Mouse (Mus musculus): ENCODE data around the gene Dysf. TPM values are rescaled to one million over a fixed set of nuclear protein-coding genes. Genes with fewer than 3 reads are reported as not detected.
A peak's percentile ranks its signal among the peaks of the same experiment; 100 is the strongest.

Gene Dysf
- polyA plus RNA-seq, 1 experiment = not detected

DNA sequence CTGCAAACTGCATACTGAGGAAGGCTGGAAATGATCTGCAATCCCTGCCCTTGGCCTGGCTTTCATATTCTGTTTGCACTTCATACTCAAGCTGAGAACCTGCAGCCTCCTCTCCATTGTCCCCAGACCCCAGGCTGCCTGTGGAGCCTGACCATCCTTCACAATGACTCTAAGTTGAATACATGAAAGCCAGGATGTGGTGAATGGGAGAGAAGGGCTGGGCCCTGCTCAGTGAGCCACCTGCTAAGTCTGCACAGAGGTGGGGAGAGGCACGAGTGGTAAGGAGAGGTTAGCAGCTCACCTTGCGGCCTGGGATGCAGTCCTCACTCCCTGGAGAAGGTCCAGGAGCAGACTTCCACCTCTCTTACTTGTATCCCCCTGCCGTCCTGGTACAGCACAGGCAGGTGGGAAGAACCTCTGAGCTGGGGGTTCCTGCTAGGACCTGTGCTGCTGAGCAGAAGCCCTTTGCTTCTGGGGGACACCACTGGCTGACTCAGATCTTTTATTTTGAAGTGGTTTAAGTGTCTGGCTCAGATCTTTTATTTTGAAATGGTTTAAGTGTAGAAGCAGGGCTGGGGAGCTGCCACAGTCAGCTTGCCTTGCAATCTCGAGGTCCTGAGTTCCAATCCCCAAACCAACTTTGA is 51.5 kb downstream of the Dysf start:
- H3K27ac ChIP-seq (ENCODE audit: insufficient read depth, low read depth, low read length) = no peak overlapping the region
- TF ChIP-seq CTCF (IDR thresholded peaks at IDR 0.05; ENCODE audit: insufficient read depth, low read depth, low read length) = no peak
- no peak for TF ChIP-seq POLR2A (IDR thresholded peaks at IDR 0.05; ENCODE audit: insufficient read depth, low read depth, low read length)
- H3K4me3 ChIP-seq (ENCODE audit: insufficient read depth, low read depth, low read length) = no peak overlapping the region
- 71% methylated on average over 4 of the region's 4 CpGs for WGBS
- H3K4me1 ChIP-seq (ENCODE audit: control insufficient read depth, insufficient read depth, low read length) = peaks cover 8% of the 10 kb centered on the region

DNA sequence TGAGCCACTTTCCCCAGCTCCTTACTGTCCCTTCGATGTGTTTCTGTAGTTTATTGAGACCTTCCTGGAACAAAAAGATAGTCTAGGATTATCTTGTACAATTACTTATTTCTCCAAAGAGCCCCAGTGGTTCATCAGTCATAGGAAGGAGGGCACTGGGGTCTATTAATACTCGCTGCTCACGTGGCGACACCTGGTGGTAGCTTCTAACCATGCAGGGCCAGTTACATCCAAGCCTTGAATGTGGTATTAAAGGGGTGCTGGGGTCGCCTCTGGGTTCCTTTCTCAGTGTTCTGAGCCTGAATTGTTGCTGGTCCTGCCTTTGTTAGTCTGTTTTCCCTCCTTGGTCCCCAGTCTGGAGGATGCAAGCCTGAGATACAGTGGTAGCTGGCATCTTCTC is 52.9 kb downstream of the Dysf start:
- 1% methylated on average over 5 of the region's 5 CpGs for WGBS
- Histone ChIP-seq H3K27ac (ENCODE audit: insufficient read depth, low read depth, low read length) (no peak overlapping the region), H3K4me3 (ENCODE audit: insufficient read depth, low read depth, low read length) (no peak overlapping the region), H3K4me1 (ENCODE audit: control insufficient read depth, insufficient read depth, low read length) (peaks cover 8% of the 10 kb centered on the region)
- TF ChIP-seq CTCF (IDR thresholded peaks at IDR 0.05; ENCODE audit: insufficient read depth, low read depth, low read length) = peak; percentile 48
- TF ChIP-seq POLR2A (IDR thresholded peaks at IDR 0.05; ENCODE audit: insufficient read depth, low read depth, low read length) = no peak

DNA sequence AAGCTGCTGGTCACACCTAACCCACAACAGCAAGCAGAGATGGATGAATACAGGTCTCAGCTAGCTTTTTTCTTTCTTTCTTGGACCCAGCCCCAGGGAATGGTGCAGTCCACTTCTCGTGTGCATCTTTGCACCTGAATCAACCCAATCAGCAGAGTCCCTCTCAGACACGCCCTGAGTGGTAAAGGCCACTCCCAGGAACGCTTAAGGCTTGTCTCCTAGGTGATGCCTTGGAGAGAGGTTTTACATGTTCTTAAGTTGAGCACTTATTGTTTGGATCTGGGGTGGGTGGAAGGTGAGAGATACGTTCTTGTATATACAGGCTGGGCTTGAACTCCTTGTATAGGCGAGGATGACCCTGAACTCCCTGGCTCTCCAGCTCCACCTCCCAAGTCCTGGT is 54.2 kb downstream of the Dysf start:
- H3K4me3 ChIP-seq (ENCODE audit: insufficient read depth, low read depth, low read length) = no peak overlapping the region
- WGBS = 81% methylated on average over 5 of the region's 5 CpGs
- H3K4me1 ChIP-seq (ENCODE audit: control insufficient read depth, insufficient read depth, low read length) = peaks cover 8% of the 10 kb centered on the region
- H3K27ac ChIP-seq (ENCODE audit: insufficient read depth, low read depth, low read length) = no peak overlapping the region
- TF ChIP-seq POLR2A (IDR thresholded peaks at IDR 0.05; ENCODE audit: insufficient read depth, low read depth, low read length) (no peak), CTCF (IDR thresholded peaks at IDR 0.05; ENCODE audit: insufficient read depth, low read depth, low read length) (no peak)

DNA sequence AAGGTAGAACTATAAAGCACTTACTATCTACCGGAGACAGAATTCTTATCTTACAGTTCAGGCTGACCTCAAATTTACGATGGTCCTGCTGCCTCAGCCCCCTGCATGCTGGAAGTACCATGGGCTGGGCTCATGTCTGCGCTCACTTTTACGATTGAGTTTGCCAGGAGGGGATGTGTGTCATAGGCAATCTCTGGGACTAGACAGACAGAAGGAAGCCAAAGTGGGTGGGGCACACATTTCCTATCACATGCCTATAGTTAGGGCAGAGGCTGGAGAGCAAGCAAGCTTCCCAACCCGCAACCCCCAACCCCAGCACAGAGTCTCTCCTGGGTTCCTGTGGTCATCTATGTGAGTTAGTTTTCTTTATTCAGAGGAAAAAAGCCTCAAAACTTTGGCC is 59.8 kb downstream of the Dysf start:
- WGBS = 86% methylated on average over 5 of the region's 5 CpGs
- Histone ChIP-seq H3K4me3 (ENCODE audit: insufficient read depth, low read depth, low read length) (no peak overlapping the region), H3K4me1 (ENCODE audit: control insufficient read depth, insufficient read depth, low read length) (no peaks in the 10 kb centered on the region), H3K27ac (ENCODE audit: insufficient read depth, low read depth, low read length) (no peak overlapping the region)
- TF ChIP-seq POLR2A (IDR thresholded peaks at IDR 0.05; ENCODE audit: insufficient read depth, low read depth, low read length) = no peak
- TF ChIP-seq CTCF (IDR thresholded peaks at IDR 0.05; ENCODE audit: insufficient read depth, low read depth, low read length) = no peak

DNA sequence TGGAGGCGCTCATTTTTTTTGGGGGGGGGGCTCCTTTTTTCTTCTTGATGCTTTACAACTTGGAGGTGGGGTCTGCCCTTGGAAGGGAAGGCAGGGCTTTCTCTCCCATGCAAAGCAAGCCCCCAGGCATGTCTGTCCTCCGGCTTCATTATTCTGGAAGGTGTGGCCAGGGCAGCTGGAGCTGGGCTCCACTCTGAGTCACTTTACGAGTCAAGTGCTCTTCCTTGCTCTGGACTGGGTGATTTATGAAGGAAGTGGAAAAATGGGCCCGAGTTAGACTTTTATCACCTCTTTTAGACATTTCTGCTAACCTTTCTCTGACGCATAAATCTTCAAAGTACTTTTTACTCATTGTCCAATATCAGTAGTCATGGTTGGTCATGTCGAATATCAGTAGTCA is 61.9 kb downstream of the Dysf start:
- WGBS = 87% methylated on average over 6 of the region's 6 CpGs
- H3K27ac ChIP-seq (ENCODE audit: insufficient read depth, low read depth, low read length) = no peak overlapping the region
- TF ChIP-seq POLR2A (IDR thresholded peaks at IDR 0.05; ENCODE audit: insufficient read depth, low read depth, low read length) = no peak
- no peak for TF ChIP-seq CTCF (IDR thresholded peaks at IDR 0.05; ENCODE audit: insufficient read depth, low read depth, low read length)

DNA sequence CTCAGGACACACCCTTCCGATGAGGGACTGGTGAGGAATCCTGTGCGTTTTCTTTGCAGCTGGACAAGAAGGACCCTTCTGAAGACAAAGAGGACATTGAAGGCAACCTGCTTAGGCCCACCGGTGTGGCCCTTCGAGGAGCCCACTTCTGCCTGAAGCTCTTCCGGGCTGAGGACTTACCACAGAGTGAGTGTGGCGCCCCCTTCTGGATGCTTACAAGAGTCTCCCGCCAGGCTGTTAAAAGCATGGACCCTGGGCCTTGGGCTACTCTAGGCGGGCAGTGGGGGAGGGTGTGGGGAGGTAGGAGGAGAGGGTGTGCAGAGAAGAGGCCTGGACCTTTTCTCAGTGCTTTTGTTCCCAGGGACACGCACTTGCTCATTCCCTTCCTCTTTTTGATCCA is 64.2 kb downstream of the Dysf start:
- Histone ChIP-seq H3K4me3 (ENCODE audit: insufficient read depth, low read depth, low read length) (no peak overlapping the region), H3K27ac (ENCODE audit: insufficient read depth, low read depth, low read length) (no peak overlapping the region), H3K4me1 (ENCODE audit: control insufficient read depth, insufficient read depth, low read length) (no peaks in the 10 kb centered on the region)
- TF ChIP-seq CTCF (IDR thresholded peaks at IDR 0.05; ENCODE audit: insufficient read depth, low read depth, low read length) = no peak
- 77% methylated on average over 9 of the region's 9 CpGs for WGBS

More for the DNA sequence above, 61.9 kb downstream of the Dysf start:
- Histone ChIP-seq H3K4me3 (ENCODE audit: insufficient read depth, low read depth, low read length) (no peak overlapping the region), H3K4me1 (ENCODE audit: control insufficient read depth, insufficient read depth, low read length) (no peaks in the 10 kb centered on the region)

DNA sequence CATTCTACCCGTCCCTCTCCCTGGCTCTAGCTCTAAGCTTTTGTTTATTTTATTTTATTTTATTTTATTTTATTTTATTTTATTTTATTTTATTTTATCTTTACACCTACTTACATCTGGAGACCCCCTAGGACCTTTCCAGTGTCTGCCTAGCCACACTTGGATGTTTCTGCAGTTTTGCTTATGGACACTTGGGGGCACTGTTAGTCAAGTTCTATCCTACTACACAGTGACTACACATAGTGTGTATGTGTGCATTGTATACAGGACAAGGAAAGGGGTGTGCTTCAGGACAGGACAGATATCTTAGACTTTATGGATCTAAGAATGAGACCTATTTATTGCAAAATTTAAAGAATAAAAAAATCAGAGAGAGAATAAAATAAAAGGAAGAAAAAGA is 69.8 kb downstream of the Dysf start:
- H3K27ac ChIP-seq (ENCODE audit: insufficient read depth, low read depth, low read length) = no peak overlapping the region
- 44% methylated on average over 1 of the region's 1 CpGs for WGBS
- TF ChIP-seq CTCF (IDR thresholded peaks at IDR 0.05; ENCODE audit: insufficient read depth, low read depth, low read length) (no peak), POLR2A (IDR thresholded peaks at IDR 0.05; ENCODE audit: insufficient read depth, low read depth, low read length) (no peak)
- H3K4me1 ChIP-seq (ENCODE audit: control insufficient read depth, insufficient read depth, low read length) = no peaks in the 10 kb centered on the region
- H3K4me3 ChIP-seq (ENCODE audit: insufficient read depth, low read depth, low read length) = no peak overlapping the region

DNA sequence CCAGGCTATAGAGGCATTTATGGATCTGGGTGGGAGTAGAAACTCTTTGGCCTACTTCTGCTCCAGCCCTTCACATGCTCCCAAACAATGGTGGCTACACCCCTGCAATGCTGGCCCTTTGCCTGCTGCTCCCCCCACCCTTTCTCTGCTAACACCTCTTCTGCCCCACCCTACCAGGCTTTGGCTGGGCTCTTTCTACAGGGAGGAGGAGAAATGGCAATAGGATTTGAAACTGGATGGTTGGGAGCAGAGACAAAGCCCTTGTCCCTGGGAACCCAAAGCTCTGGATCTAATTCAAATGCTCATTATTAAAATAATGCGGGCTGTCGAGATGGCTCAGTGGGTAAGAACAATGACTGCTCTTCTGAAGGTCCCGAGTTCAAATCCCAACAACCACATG is 72.2 kb downstream of the Dysf start:
- H3K4me3 ChIP-seq (ENCODE audit: insufficient read depth, low read depth, low read length) = no peak overlapping the region
- H3K27ac ChIP-seq (ENCODE audit: insufficient read depth, low read depth, low read length) = no peak overlapping the region
- WGBS = 38% methylated on average over 3 of the region's 3 CpGs
- peaks cover 2% of the 10 kb centered on the region; the same call in 1 of the 2 replicates for H3K4me1 ChIP-seq (ENCODE audit: control insufficient read depth, insufficient read depth, low read length)
- TF ChIP-seq POLR2A (IDR thresholded peaks at IDR 0.05; ENCODE audit: insufficient read depth, low read depth, low read length) (no peak), CTCF (IDR thresholded peaks at IDR 0.05; ENCODE audit: insufficient read depth, low read depth, low read length) (no peak)

DNA sequence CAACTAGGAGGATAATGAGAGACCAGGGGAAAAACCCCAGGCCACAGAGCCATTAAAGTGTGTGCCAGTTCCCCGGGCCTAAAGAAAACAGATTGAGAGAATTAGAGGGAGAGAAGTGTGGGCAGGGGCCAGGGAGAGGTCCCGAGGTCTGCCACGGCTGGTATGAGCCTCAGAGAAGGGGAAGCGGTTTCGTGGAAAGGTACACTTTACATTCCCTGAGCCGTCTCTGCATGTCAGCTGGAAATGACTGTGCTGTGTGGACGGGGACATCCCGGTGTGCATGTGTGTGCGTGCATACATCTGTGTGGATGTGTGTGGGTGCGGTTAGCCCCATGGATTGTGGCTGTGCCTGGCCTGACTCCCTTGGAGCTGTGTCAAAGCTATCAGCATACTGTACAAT is 76.4 kb downstream of the Dysf start:
- 62% methylated on average over 10 of the region's 10 CpGs for WGBS
- H3K4me1 ChIP-seq (ENCODE audit: control insufficient read depth, insufficient read depth, low read length) = peaks cover 2% of the 10 kb centered on the region; the same call in 1 of the 2 replicates
- no peak overlapping the region for H3K4me3 ChIP-seq (ENCODE audit: insufficient read depth, low read depth, low read length)
- no peak overlapping the region for H3K27ac ChIP-seq (ENCODE audit: insufficient read depth, low read depth, low read length)
- no peak for TF ChIP-seq POLR2A (IDR thresholded peaks at IDR 0.05; ENCODE audit: insufficient read depth, low read depth, low read length)
- no peak for TF ChIP-seq CTCF (IDR thresholded peaks at IDR 0.05; ENCODE audit: insufficient read depth, low read depth, low read length)

DNA sequence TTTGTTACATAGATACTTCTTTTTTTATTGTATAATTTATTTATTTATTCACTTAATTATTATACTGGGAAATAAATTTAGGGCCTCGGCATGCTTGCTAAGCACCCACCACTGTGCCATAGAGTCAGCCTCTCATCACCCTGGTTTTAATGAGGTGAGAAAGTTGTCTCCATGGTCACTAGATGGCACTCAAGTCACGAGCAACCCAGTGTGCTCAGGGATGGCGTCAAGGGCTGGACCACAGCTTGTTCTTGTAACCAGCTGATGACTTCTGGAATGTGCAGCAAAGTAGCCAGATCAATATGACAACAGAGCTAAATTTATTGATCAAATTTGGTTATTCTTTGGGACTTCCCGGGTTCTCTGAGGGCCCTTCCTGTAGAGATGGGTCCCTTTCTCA is 85.1 kb downstream of the Dysf start:
- TF ChIP-seq POLR2A (IDR thresholded peaks at IDR 0.05; ENCODE audit: insufficient read depth, low read depth, low read length) (no peak), CTCF (IDR thresholded peaks at IDR 0.05; ENCODE audit: insufficient read depth, low read depth, low read length) (peak; percentile 39; the same call in 1 of the 2 replicates)
- Histone ChIP-seq H3K27ac (ENCODE audit: insufficient read depth, low read depth, low read length) (no peak overlapping the region), H3K4me3 (ENCODE audit: insufficient read depth, low read depth, low read length) (no peak overlapping the region), H3K4me1 (ENCODE audit: control insufficient read depth, insufficient read depth, low read length) (no peaks in the 10 kb centered on the region)
- 28% methylated on average over 4 of the region's 4 CpGs for WGBS

Data from olfactory bulb, adult 2 months (tissue).